Mouse (Mus musculus) embryonic facial prominence, embryonic 12.5 days (tissue): ENCODE measurements around the gene 1700013G24Rik. TPM values are rescaled to one million over a fixed set of nuclear protein-coding genes. Genes with fewer than 3 reads are reported as not detected.

Experiments used
- ATAC-seq: fragments of 200-750 bp; cut with Nextera tagmentation; 2 replicates; pipeline ENCODE4 v1.8.0; 2017; ENCODE audit not compliant: insufficient number of reproducible peaks, insufficient read depth, low FRiP score, low TSS enrichment
- H3K27ac ChIP-seq: fragments of 300-500 bp; sonication (generic); 2 replicates; pipeline ENCODE4 v1.5.1; 2016; ENCODE audit warnings: mild to moderate bottlenecking
- H3K27me3 ChIP-seq: fragments of 300-500 bp; sonication (generic); 2 replicates; pipeline ENCODE4 v1.6.1; 2016; ENCODE audit warnings: mild to moderate bottlenecking, moderate library complexity
- H3K36me3 ChIP-seq: fragments of 300-500 bp; sonication (generic); 2 replicates; pipeline ENCODE4 v1.6.1; 2016; ENCODE audit warnings: mild to moderate bottlenecking
- H3K4me1 ChIP-seq: fragments of 300-500 bp; sonication (generic); 2 replicates; pipeline ENCODE4 v1.6.1; 2016
- H3K4me2 ChIP-seq: fragments of 300-500 bp; sonication (generic); replicated peaks from 2 replicates; pipeline ENCODE4 v1.6.1; 2016; ENCODE audit warnings: mild to moderate bottlenecking, moderate library complexity
- H3K4me3 ChIP-seq: fragments of 300-500 bp; sonication (generic); 2 replicates; pipeline ENCODE4 v1.5.1; 2016; ENCODE audit warnings: mild to moderate bottlenecking
- H3K9ac ChIP-seq: fragments of 300-500 bp; sonication (generic); 2 replicates; pipeline ENCODE4 v1.6.1; 2016; ENCODE audit warnings: mild to moderate bottlenecking, moderate library complexity
- H3K9me3 ChIP-seq: fragments of 300-500 bp; sonication (generic); 2 replicates; pipeline ENCODE4 v1.6.1; 2016; ENCODE audit warnings: mild to moderate bottlenecking, moderate library complexity
- WGBS: fragments of 180-500 bp; shearing (Covaris S2); methylation state at CpG from one replicate; pipeline ENCODE4 v1.1.7; 2016; 5-methylcytosine and 5-hydroxymethylcytosine counted together
- polyA plus RNA-seq: library from polyadenylated mRNA; unstranded; fragments of >200 nt; fragmentation: Nextera tagmentation; extraction: Ambion mirVana; gene quantifications from 2 replicates; pipeline ENCODE4 v1.2.1, GENCODE M21; 2016

Gene 1700013G24Rik
- polyA plus RNA-seq, 1 experiment from 2014 or later: not detected

GRCm38 (mm10) chr4:137458861-137459260, 5.8 kb downstream of the 1700013G24Rik start:
- Histone ChIP-seq H3K4me1 (peaks cover 7% of the 10 kb centered on the region; the same call in 1 of the 2 replicates), H3K27ac (no peak overlapping the region)
- WGBS: 55% methylated on average over 5 of the region's 5 CpGs

GRCm38 (mm10) chr4:137460676-137461075, 7.6 kb downstream of the 1700013G24Rik start:
- H3K36me3 ChIP-seq: no peaks in the 10 kb centered on the region
- no peak for ATAC-seq
- H3K4me3 ChIP-seq: no peak overlapping the region
- WGBS: 62% methylated on average over 14 of the region's 14 CpGs
- no peaks in the 10 kb centered on the region for H3K9me3 ChIP-seq
- no peak overlapping the region for H3K4me2 ChIP-seq
- H3K4me1 ChIP-seq: peaks cover 9% of the 10 kb centered on the region
- no peak overlapping the region for H3K9ac ChIP-seq
- peak overlapping the region; percentile 41; the same call in 1 of the 2 replicates for H3K27ac ChIP-seq
- no peaks in the 10 kb centered on the region for H3K27me3 ChIP-seq

More at GRCm38 (mm10) chr4:137458861-137459260, 5.8 kb downstream of the 1700013G24Rik start:
- no peak overlapping the region for H3K4me2 ChIP-seq
- H3K4me3 ChIP-seq: no peak overlapping the region
- no peak overlapping the region for H3K9ac ChIP-seq
- H3K9me3 ChIP-seq: no peaks in the 10 kb centered on the region
- no peak for ATAC-seq
- H3K36me3 ChIP-seq: no peaks in the 10 kb centered on the region
- H3K27me3 ChIP-seq: no peaks in the 10 kb centered on the region

- no peaks in the 10 kb centered on the region for H3K9me3 ChIP-seq
- peak overlapping the region; percentile 14; the same call in 1 of the 2 replicates for H3K27ac ChIP-seq
- ATAC-seq: no peak
- H3K4me2 ChIP-seq: no peak overlapping the region
- no peak overlapping the region for H3K9ac ChIP-seq
- 73% methylated on average over 4 of the region's 4 CpGs for WGBS
- H3K36me3 ChIP-seq: no peaks in the 10 kb centered on the region
- no peak overlapping the region for H3K4me3 ChIP-seq
- H3K4me1 ChIP-seq: peaks cover 9% of the 10 kb centered on the region
- no peaks in the 10 kb centered on the region for H3K27me3 ChIP-seq
These were observed 8.1 kb downstream of the 1700013G24Rik start for GRCm38 (mm10) chr4:137461217-137461616.

GRCm38 (mm10) chr4:137461981-137462690, 9.1 kb downstream of the 1700013G24Rik start:
- Histone ChIP-seq H3K4me2 (no peak overlapping the region), H3K4me1 (peaks cover 12% of the 10 kb centered on the region), H3K27me3 (no peaks in the 10 kb centered on the region), H3K36me3 (no peaks in the 10 kb centered on the region), H3K9ac (no peak overlapping the region), H3K4me3 (no peak overlapping the region), H3K9me3 (no peaks in the 10 kb centered on the region), H3K27ac (no peak overlapping the region)
- WGBS: 82% methylated on average over 16 of the region's 16 CpGs
- ATAC-seq: no peak

GRCm38 (mm10) chr4:137465125-137465787, 12.2 kb downstream of the 1700013G24Rik start:
- H3K4me1 ChIP-seq: peaks cover 31% of the 10 kb centered on the region
- H3K36me3 ChIP-seq: no peaks in the 10 kb centered on the region
- no peak for ATAC-seq
- H3K9ac ChIP-seq: no peak overlapping the region
- no peak overlapping the region for H3K27ac ChIP-seq
- H3K27me3 ChIP-seq: no peaks in the 10 kb centered on the region
- H3K4me2 ChIP-seq: no peak overlapping the region
- H3K4me3 ChIP-seq: no peak overlapping the region
- no peaks in the 10 kb centered on the region for H3K9me3 ChIP-seq
- WGBS: 59% methylated on average over 13 of the region's 13 CpGs

GRCm38 (mm10) chr4:137466991-137467390, 13.9 kb downstream of the 1700013G24Rik start:
- WGBS: 80% methylated on average over 4 of the region's 4 CpGs
- H3K4me1 ChIP-seq: peaks cover 42% of the 10 kb centered on the region
- no peaks in the 10 kb centered on the region for H3K9me3 ChIP-seq
- ATAC-seq: no peak
- no peak overlapping the region for H3K4me3 ChIP-seq
- no peak overlapping the region for H3K27ac ChIP-seq
- H3K36me3 ChIP-seq: no peaks in the 10 kb centered on the region
- H3K27me3 ChIP-seq: no peaks in the 10 kb centered on the region
- H3K9ac ChIP-seq: no peak overlapping the region
- H3K4me2 ChIP-seq: no peak overlapping the region

GRCm38 (mm10) chr4:137467525-137467924, 14.4 kb downstream of the 1700013G24Rik start:
- WGBS: 90% methylated on average over 2 of the region's 2 CpGs
- Histone ChIP-seq H3K4me1 (peaks cover 40% of the 10 kb centered on the region), H3K27ac (peak overlapping the region; percentile 65; the same call in 1 of the 2 replicates), H3K4me2 (no peak overlapping the region), H3K27me3 (no peaks in the 10 kb centered on the region), H3K9me3 (no peaks in the 10 kb centered on the region), H3K4me3 (no peak overlapping the region), H3K9ac (no peak overlapping the region), H3K36me3 (no peaks in the 10 kb centered on the region)
- no peak for ATAC-seq

- Histone ChIP-seq H3K4me1 (peaks cover 47% of the 10 kb centered on the region), H3K9ac (peak within 1 kb of the TSS; percentile 65), H3K27me3 (no peaks in the 10 kb centered on the region), H3K27ac (peak within 1 kb of the TSS; percentile 83), H3K4me3 (peak within 1 kb of the TSS; percentile 51), H3K4me2 (peak within 1 kb of the TSS; percentile 64), H3K9me3 (no peaks in the 10 kb centered on the region), H3K36me3 (no peaks in the 10 kb centered on the region)
- WGBS: 1% methylated on average over 61 of the region's 72 CpGs
- peak; percentile 87 for ATAC-seq
These were observed 15.4 kb downstream of the 1700013G24Rik start, which contains the start of gene Hspg2 for GRCm38 (mm10) chr4:137468260-137469080. Gene Hspg2, plus strand, starts transcription at chr4:137468769.

GRCm38 (mm10) chr4:137469081-137469844, 16.2 kb downstream of the 1700013G24Rik start:
- Histone ChIP-seq H3K4me1 (peaks cover 53% of the 10 kb centered on the region), H3K9ac (peak overlapping the region; percentile 65), H3K4me2 (peak overlapping the region; percentile 64), H3K9me3 (no peaks in the 10 kb centered on the region), H3K4me3 (peak overlapping the region; percentile 51), H3K27me3 (no peaks in the 10 kb centered on the region), H3K27ac (peak overlapping the region; percentile 26; the same call in 1 of the 2 replicates), H3K36me3 (no peaks in the 10 kb centered on the region)
- 5% methylated on average over 20 of the region's 20 CpGs for WGBS
- no peak for ATAC-seq

- 32% methylated on average over 15 of the region's 15 CpGs for WGBS
- peak overlapping the region; percentile 51 for H3K4me3 ChIP-seq
These were observed 17.0 kb downstream of the 1700013G24Rik start for GRCm38 (mm10) chr4:137469845-137470692.

More at GRCm38 (mm10) chr4:137469845-137470692, 17.0 kb downstream of the 1700013G24Rik start:
- Histone ChIP-seq H3K27ac (peak overlapping the region; percentile 67; the same call in 1 of the 2 replicates), H3K27me3 (no peaks in the 10 kb centered on the region), H3K36me3 (no peaks in the 10 kb centered on the region), H3K4me2 (peak overlapping the region; percentile 64), H3K4me1 (peaks cover 53% of the 10 kb centered on the region), H3K9ac (peak overlapping the region; percentile 65), H3K9me3 (no peaks in the 10 kb centered on the region)
- no peak for ATAC-seq
